24 mouse cellular contexts compared by ENCODE assay signal in the genomic region with DNA sequence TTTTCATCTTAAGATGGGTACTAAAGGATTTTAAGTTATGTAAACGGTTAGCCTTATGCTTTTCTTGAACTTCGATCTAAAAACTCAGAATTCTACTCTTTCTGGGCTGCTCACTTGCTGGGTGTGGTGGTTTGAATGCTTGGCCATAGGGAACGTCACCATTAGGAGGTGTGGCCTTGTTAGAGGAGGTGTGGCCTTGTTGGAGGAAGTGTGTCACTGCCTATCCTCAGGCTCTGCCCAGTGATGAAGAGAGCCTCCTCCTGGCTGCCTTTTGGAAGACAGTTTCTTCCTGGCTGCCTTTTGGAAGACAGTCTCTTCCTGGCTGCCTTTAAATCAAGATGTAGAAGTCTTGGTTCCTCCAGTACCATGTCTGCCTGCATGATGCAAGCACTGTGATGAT. TPM values are rescaled to one million over a fixed set of nuclear protein-coding genes. Genes with fewer than 3 reads are reported as not detected.
DNase-seq lines count a peak whose midpoint lies in the region; ATAC-seq and TF ChIP-seq lines count a peak whose summit lies in the region.
"Had no signal": no experiment of that assay in that cellular context is flagged by ENCODE, and none has a peak within 500 bp of the region (broad histone marks: within the 10 kb centered on the region; RNA-seq: fewer than 3 reads in every experiment).

No protein-coding gene starts in this region.

- peaks cover 80% of the 10 kb centered on the region for H3K4me1 ChIP-seq in midbrain, embryonic 10.5 days
- peaks cover 36% of the 10 kb centered on the region for H3K4me1 ChIP-seq in midbrain, embryonic 11.5 days (ENCODE audit: control insufficient read depth, insufficient read depth, low read length)
- H3K4me1 ChIP-seq in MEL (ENCODE audit: control insufficient read depth in 1 of 2, insufficient read depth in 2 of 2, low read length in 2 of 2) = no peaks in the 10 kb centered on the region
- H3K4me1 ChIP-seq in stomach, postnatal 0 days (replicated peaks; ENCODE audit: control insufficient read depth, insufficient read depth) = no peaks in the 10 kb centered on the region

- no peak overlapping the region for H3K4me2 ChIP-seq in midbrain, embryonic 11.5 days
- no peak overlapping the region for H3K4me2 ChIP-seq in stomach, postnatal 0 days (replicated peaks; ENCODE audit: low read depth)
- H3K4me2 ChIP-seq: embryonic facial prominence, embryonic 15.5 days; heart, embryonic 11.5 days; limb, embryonic 15.5 days; neural tube, embryonic 12.5 days had no signal

- no peaks in the 10 kb centered on the region for H3K79me2 ChIP-seq in MEL (ENCODE audit: control insufficient read depth, insufficient read depth, low read length, poor library complexity)

- H3K9ac ChIP-seq in midbrain, embryonic 11.5 days (ENCODE audit: low read length) = no peak overlapping the region
- no peak overlapping the region for H3K9ac ChIP-seq in MEL (ENCODE audit: control insufficient read depth, low read depth, low read length, poor library complexity, severe bottlenecking)
- no peak overlapping the region for H3K9ac ChIP-seq in stomach, postnatal 0 days (ENCODE audit: low read length)
- H3K9ac ChIP-seq: embryonic facial prominence, embryonic 15.5 days; limb, embryonic 15.5 days; neural tube, embryonic 12.5 days had no signal

- H3K9me3 ChIP-seq in midbrain, embryonic 10.5 days (replicated peaks) = no peaks in the 10 kb centered on the region
- H3K9me3 ChIP-seq in midbrain, embryonic 11.5 days (ENCODE audit: control insufficient read depth, low read length) = no peaks in the 10 kb centered on the region
- no peaks in the 10 kb centered on the region for H3K9me3 ChIP-seq in MEL (replicated peaks; ENCODE audit: insufficient read depth, low read length)
- no peaks in the 10 kb centered on the region for H3K9me3 ChIP-seq in stomach, postnatal 0 days (ENCODE audit: control insufficient read depth, low read length)
- H3K9me3 ChIP-seq: embryonic facial prominence, embryonic 15.5 days; limb, embryonic 15.5 days; neural tube, embryonic 12.5 days had no signal

- DNase-seq in midbrain, embryonic 10.5 days (ENCODE audit: low spot score) = no peak
- no peak for DNase-seq in midbrain, embryonic 11.5 days (ENCODE audit: low spot score, missing footprints)
- DNase-seq in MEL (ENCODE audit: low read depth, low spot score) = peak; percentile 40
- no peak for DNase-seq in stomach, postnatal 0 days (ENCODE audit: low spot score)
- no peak for DNase-seq in adrenal gland, postnatal 10 days
- no peak for DNase-seq in cerebellum, postnatal 10 days
- DNase-seq: adrenal gland, postnatal 36 days; cerebellum, adult 9-11 months; embryo, embryonic 11 days; gastrocnemius, postnatal 36 days; kidney, adult 9 months; thymus, postnatal 25 days had no signal

- ATAC-seq in midbrain, embryonic 11.5 days (ENCODE audit: low FRiP score) = no peak
- peak; percentile 77 for ATAC-seq in granulocyte monocyte progenitor cell, adult 5-6 weeks (replicated peaks; ENCODE audit: poor library complexity, severe bottlenecking)
- peak; percentile 66 for ATAC-seq in stomach, postnatal 0 days (ENCODE audit: low FRiP score, low TSS enrichment)

- no peak overlapping the region for H3K4me3 ChIP-seq in midbrain, embryonic 10.5 days
- H3K4me3 ChIP-seq in midbrain, embryonic 11.5 days (ENCODE audit: low read depth, low read length) = no peak overlapping the region
- no peak overlapping the region for H3K4me3 ChIP-seq in MEL (ENCODE audit: control insufficient read depth in 1 of 2, insufficient read depth in 1 of 2, low read depth in 2 of 2, low read length in 2 of 2)
- H3K4me3 ChIP-seq in stomach, postnatal 0 days (ENCODE audit: low read depth, low read length) = no peak overlapping the region
- H3K4me3 ChIP-seq: embryonic facial prominence, embryonic 15.5 days; limb, embryonic 15.5 days; neural tube, embryonic 12.5 days had no signal

- H3K27ac ChIP-seq in midbrain, embryonic 10.5 days (replicated peaks) = peak overlapping the region; percentile 97
- no peak overlapping the region for H3K27ac ChIP-seq in midbrain, embryonic 11.5 days (ENCODE audit: low read depth, low read length)
- H3K27ac ChIP-seq in MEL (ENCODE audit: control insufficient read depth, low read depth, low read length) = no peak overlapping the region
- H3K27ac ChIP-seq in stomach, postnatal 0 days (replicated peaks) = no peak overlapping the region
- H3K27ac ChIP-seq: embryonic facial prominence, embryonic 15.5 days; limb, embryonic 15.5 days; neural tube, embryonic 12.5 days had no signal

- WGBS in midbrain, embryonic 10.5 days = 66% methylated on average over 3 of the region's 3 CpGs
- 64% methylated on average over 3 of the region's 3 CpGs for WGBS in midbrain, embryonic 11.5 days
- WGBS in stomach, postnatal 0 days = 59% methylated on average over 3 of the region's 3 CpGs

- peak; percentile 8 for TF ChIP-seq RAD21 in MEL (IDR thresholded peaks at IDR 0.05; ENCODE audit: low read depth, low read length)

- H3K27me3 ChIP-seq in midbrain, embryonic 10.5 days (ENCODE audit: low read depth, poor library complexity, severe bottlenecking) = peaks cover 18% of the 10 kb centered on the region
- H3K27me3 ChIP-seq in midbrain, embryonic 11.5 days (ENCODE audit: control insufficient read depth, insufficient read depth, low read length) = no peaks in the 10 kb centered on the region
- H3K27me3 ChIP-seq in MEL (ENCODE audit: control insufficient read depth in 1 of 2, insufficient read depth in 2 of 2, low read length in 2 of 2) = peaks cover 7% of the 10 kb centered on the region in 2 experiments
- H3K27me3 ChIP-seq in stomach, postnatal 0 days (ENCODE audit: control insufficient read depth, insufficient read depth, low read length) = no peaks in the 10 kb centered on the region
- H3K27me3 ChIP-seq: neural tube, embryonic 12.5 days had no signal

- no peaks in the 10 kb centered on the region for H3K36me3 ChIP-seq in midbrain, embryonic 10.5 days
- no peaks in the 10 kb centered on the region for H3K36me3 ChIP-seq in midbrain, embryonic 11.5 days (ENCODE audit: control insufficient read depth, insufficient read depth, low read length)
- no peaks in the 10 kb centered on the region for H3K36me3 ChIP-seq in MEL (ENCODE audit: control insufficient read depth in 1 of 2, insufficient read depth in 2 of 2, low read length in 2 of 2)
- no peaks in the 10 kb centered on the region for H3K36me3 ChIP-seq in stomach, postnatal 0 days (ENCODE audit: control insufficient read depth, insufficient read depth, low read length)
- H3K36me3 ChIP-seq: embryonic facial prominence, embryonic 15.5 days; limb, embryonic 15.5 days; neural tube, embryonic 12.5 days had no signal

- no peak for TF ChIP-seq POLR2A in MEL (IDR thresholded peaks at IDR 0.05; ENCODE audit: control insufficient read depth in 1 of 2, insufficient read depth in 1 of 2, low read depth in 1 of 2, low read length in 2 of 2, poor library complexity in 1 of 2)

- peak in 1 of 3 experiments; percentile 32; a peak in 2 of 6 replicates for TF ChIP-seq CTCF in MEL (IDR thresholded peaks at IDR 0.05 in 2 of 3, conservative IDR thresholded peaks at IDR 0.05 in 1 of 3; ENCODE audit: control insufficient read depth in 1 of 3, insufficient read depth in 1 of 3, low read depth in 2 of 3, low read length in 3 of 3, poor library complexity in 1 of 3, severe bottlenecking in 1 of 3)
- TF ChIP-seq CTCF in stomach, postnatal 0 days (IDR thresholded peaks at IDR 0.05; ENCODE audit: low read depth) = peak; percentile 34; the same call in 1 of the 2 replicates

- TF ChIP-seq EP300 in MEL (IDR thresholded peaks at IDR 0.05; ENCODE audit: low read depth in 1 of 2, low read length in 2 of 2) = no peak
- TF ChIP-seq EP300 in stomach, postnatal 0 days (optimal IDR thresholded peaks at IDR 0.05) = no peak

TF ChIP-seq in MEL, 35 proteins besides CTCF, POLR2A, EP300 and RAD21:
- TF ChIP-seq NELFE (IDR thresholded peaks at IDR 0.05; ENCODE audit: low read depth, low read length) (no peak), SMC3 (IDR thresholded peaks at IDR 0.05; ENCODE audit: low read depth, low read length) (peak; percentile 37), HCFC1 (IDR thresholded peaks at IDR 0.05; ENCODE audit: low read depth, low read length) (no peak), CHD2 (IDR thresholded peaks at IDR 0.05; ENCODE audit: low read length) (no peak), POLR2AphosphoS5 (IDR thresholded peaks at IDR 0.05; ENCODE audit: borderline replicate concordance, low read depth, low read length) (no peak), ETS1 (IDR thresholded peaks at IDR 0.05; ENCODE audit: low read depth, low read length) (no peak)

RNA-seq across cellular contexts. Expression of a gene that starts 22.0 kb away (rescaled TPM):
- polyA plus RNA-seq in midbrain, embryonic 10.5 days (2016; fragmentation: Nextera tagmentation; extraction: Ambion mirVana) = 4.7 and 6.0 TPM in 2 replicates
- 9.1 and 9.5 TPM in 2 replicates for polyA plus RNA-seq in midbrain, embryonic 11.5 days (2014; fragmentation: Nextera tagmentation; extraction: Ambion mirVana)
- total RNA-seq in MEL (2012; rRNA removed) = not detected in 2 replicates
- not detected for polyA plus RNA-seq in MEL (2012; ENCODE audit: insufficient read depth in 1 of 2, insufficient read length in 2 of 2, low read depth in 1 of 2, low replicate concordance in 2 of 2, missing spikeins in 1 of 2)
- not detected in 2 replicates for total RNA-seq in granulocyte monocyte progenitor cell, adult 5-6 weeks (2014; fragmentation: Nextera tagmentation)
- not detected in 2 replicates for total RNA-seq in granulocyte monocyte progenitor cell, adult 5-6 weeks (2017)
- not detected in 2 replicates for polyA plus RNA-seq in stomach, postnatal 0 days (2015; fragmentation: Nextera tagmentation; extraction: Ambion mirVana)
- total RNA-seq in adrenal gland, postnatal 10 days (2021) = not detected
- total RNA-seq: adrenal gland, postnatal 36 days; ES-E14; gastrocnemius, postnatal 36 days; heart, postnatal 25 days; layer of hippocampus, postnatal 10 days; left cerebral cortex, postnatal 14 days; monocyte, adult 5-6 weeks had no signal
- polyA plus RNA-seq: embryonic facial prominence, embryonic 15.5 days; frontal cortex, adult 2 months; heart, embryonic 11.5 days; limb, embryonic 15.5 days; spleen, adult 2 months had no signal
